Mouse (Mus musculus) lung, embryonic 14.5 days (tissue): ENCODE measurements at regions not wholly inside any gene's neighbourhood (a gene's known extent, or its start where the extent isn't known, plus 50 kb on each side); places are given as distances from the start of the nearest gene placed in this dataset.

Experiments used
- ATAC-seq: fragments of 200-750 bp; cut with Nextera tagmentation; 2 replicates; pipeline ENCODE4 v1.8.0; 2017; ENCODE audit warnings: mild to moderate bottlenecking, moderate TSS enrichment, moderate library complexity; ENCODE audit not compliant: insufficient read depth
- DNase-seq: peaks from one replicate; pipeline ENCODE4 v3.0.0-alpha.2; 2015
- H3K27ac ChIP-seq: fragments of 300-500 bp; sonication (generic); 2 replicates; pipeline ENCODE4 v1.5.1; 2014; ENCODE audit warnings: low read depth, mild to moderate bottlenecking, moderate library complexity
- H3K27me3 ChIP-seq: fragments of 300-500 bp; sonication (generic); 2 replicates; pipeline ENCODE4 v1.6.1; 2014; ENCODE audit warnings: low read length, control low read depth; ENCODE audit not compliant: insufficient read depth
- H3K36me3 ChIP-seq: fragments of 300-500 bp; sonication (generic); 2 replicates; pipeline ENCODE4 v1.6.1; 2014; ENCODE audit warnings: control low read depth; ENCODE audit not compliant: insufficient read depth
- H3K4me1 ChIP-seq: fragments of 300-500 bp; sonication (generic); 2 replicates; pipeline ENCODE4 v1.6.1; 2014; ENCODE audit warnings: antibody characterized with exemption, control low read depth; ENCODE audit not compliant: insufficient read depth
- H3K4me2 ChIP-seq: fragments of 300-500 bp; sonication (generic); 2 replicates; pipeline ENCODE4 v1.6.1; 2014; ENCODE audit warnings: mild to moderate bottlenecking
- H3K4me3 ChIP-seq: fragments of 300-500 bp; sonication (generic); 2 replicates; pipeline ENCODE4 v1.5.1; 2014; ENCODE audit warnings: low read depth, low read length
- H3K9ac ChIP-seq: fragments of 300-500 bp; sonication (generic); 2 replicates; pipeline ENCODE4 v1.6.1; 2014
- H3K9me3 ChIP-seq: fragments of 300-500 bp; sonication (generic); 2 replicates; pipeline ENCODE4 v1.6.1; 2016; ENCODE audit warnings: low read depth, low read length, control low read depth
- CTCF ChIP-seq: IDR thresholded peaks from 2 replicates; pipeline ENCODE4 v1.5.1; 2016; ENCODE audit warnings: antibody characterized with exemption, low read depth
- WGBS: fragments of 180-500 bp; shearing (Covaris S2); extraction: QIAGEN DNeasy Blood & Tissue Kit; methylation state at CpG from one replicate; pipeline ENCODE4 v1.1.7; 2014; 5-methylcytosine and 5-hydroxymethylcytosine counted together

DNA sequence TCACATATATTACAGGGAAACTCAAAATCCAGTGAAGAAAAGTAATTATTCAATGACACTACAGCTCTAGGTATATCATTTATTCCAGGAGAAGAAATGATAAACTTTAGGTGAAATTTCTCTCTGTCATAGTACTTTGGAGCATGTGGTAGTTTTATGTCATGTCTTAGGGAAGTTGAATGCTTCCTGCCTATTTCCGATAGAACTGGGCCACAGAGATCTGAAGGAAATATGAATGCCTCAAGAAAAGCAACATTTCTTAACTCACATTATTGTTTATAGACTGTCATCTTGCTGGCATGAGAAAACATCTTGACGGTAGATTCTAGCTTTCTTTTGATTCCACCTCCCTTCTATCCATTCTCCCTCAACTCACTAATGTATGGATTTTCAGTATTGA is 412.9 kb downstream of the Ndufa4 start:
- ATAC-seq, result no peak
- Histone ChIP-seq H3K9me3 (no peaks in the 10 kb centered on the region), H3K27ac (no peak overlapping the region), H3K27me3 (no peaks in the 10 kb centered on the region), H3K9ac (no peak overlapping the region), H3K4me3 (no peak overlapping the region), H3K4me1 (no peaks in the 10 kb centered on the region), H3K4me2 (no peak overlapping the region), H3K36me3 (no peaks in the 10 kb centered on the region)
- no peak for DNase-seq
- 74% methylated on average over 2 of the region's 2 CpGs for WGBS
- TF ChIP-seq CTCF, result no peak

DNA sequence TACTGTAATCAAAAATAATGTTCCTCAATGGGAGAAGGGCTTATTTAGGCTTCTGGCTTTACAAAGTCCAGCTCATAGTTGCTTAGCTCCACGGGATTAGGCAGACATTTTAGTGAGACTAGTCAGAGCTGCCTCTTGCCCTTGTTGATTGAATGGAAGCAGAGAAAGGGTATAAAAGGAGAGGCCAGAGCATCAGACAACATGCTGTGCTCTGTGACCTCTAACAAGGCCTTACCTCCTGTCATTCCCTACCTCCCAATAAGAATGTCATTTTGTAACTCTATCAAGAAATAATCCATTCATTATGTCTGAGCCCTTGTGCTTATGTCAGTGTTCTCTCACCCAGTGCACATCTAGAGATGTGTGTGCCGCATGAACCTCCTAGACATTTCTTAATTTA is 430.3 kb downstream of the Ndufa4 start:
- 60% methylated on average over 2 of the region's 2 CpGs for WGBS
- no peak for TF ChIP-seq CTCF
- ATAC-seq, result no peak

More for the DNA sequence above, 430.3 kb downstream of the Ndufa4 start:
- Histone ChIP-seq H3K36me3 (no peaks in the 10 kb centered on the region), H3K4me3 (no peak overlapping the region), H3K27me3 (no peaks in the 10 kb centered on the region), H3K9ac (no peak overlapping the region), H3K27ac (no peak overlapping the region), H3K4me1 (no peaks in the 10 kb centered on the region), H3K9me3 (no peaks in the 10 kb centered on the region), H3K4me2 (no peak overlapping the region)
- DNase-seq, result no peak
